Mouse (Mus musculus): ENCODE data around the gene Sec61b. TPM values are rescaled to one million over a fixed set of nuclear protein-coding genes. Genes with fewer than 3 reads are reported as not detected.

Gene Sec61b
- total and polyA plus RNA-seq, 2 experiments from 2014 or later: 228 to 262 TPM

- Histone ChIP-seq H3K9me3 (ENCODE audit: low read length) (0 out of 2 replicates have a peak, but pooled peaks cover 5% of the 10 kb centered on the region), H3K4me2 (ENCODE audit: low read depth, low read length, poor library complexity, severe bottlenecking) (no peak overlapping the region), H3K9ac (replicated peaks; ENCODE audit: low read length, poor library complexity, severe bottlenecking) (no peak overlapping the region), H3K27me3 (ENCODE audit: insufficient read depth, low read length) (no peaks in the 10 kb centered on the region), H3K27ac (ENCODE audit: low read depth, low read length) (no peak overlapping the region), H3K36me3 (ENCODE audit: insufficient read depth, low read length) (no peaks in the 10 kb centered on the region), H3K4me1 (ENCODE audit: insufficient read depth, low read length) (0 out of 2 replicates have a peak, but pooled peaks cover 3% of the 10 kb centered on the region), H3K4me3 (ENCODE audit: low read depth, low read length) (no peak overlapping the region)
- ATAC-seq (ENCODE audit: low FRiP score) (no peak), DNase-seq (ENCODE audit: low spot score) (no peak)
- no peak for TF ChIP-seq CTCF (IDR thresholded peaks at IDR 0.05)
- WGBS: 86% methylated on average over 7 of the region's 7 CpGs
Measured at GRCm38 (mm10) chr4:47432766-47433165, 41.7 kb upstream of the Sec61b start.

DNA sequence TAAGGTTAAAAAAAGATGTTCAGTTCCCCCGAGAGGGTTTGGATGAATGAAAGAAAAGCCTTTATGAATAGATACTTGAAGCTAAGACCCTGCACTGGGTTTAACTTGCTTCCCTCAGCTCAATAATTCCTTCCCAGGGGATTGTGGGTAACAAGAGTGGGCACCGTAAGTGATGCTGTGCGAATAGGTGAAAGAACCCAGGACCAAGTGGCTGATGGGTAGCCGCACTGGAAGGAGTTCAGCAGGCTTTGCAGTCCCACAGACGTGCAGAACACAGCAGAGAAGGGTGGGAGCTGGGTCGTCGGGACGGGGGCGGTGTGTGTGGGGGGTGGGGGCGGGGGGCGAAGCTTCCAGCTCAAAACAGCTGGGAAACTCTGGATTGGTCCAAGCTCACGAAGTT, 39.3 kb upstream of the Sec61b start:
- no peaks in the 10 kb centered on the region for H3K9me3 ChIP-seq (ENCODE audit: low read length)
- no peak overlapping the region for H3K4me3 ChIP-seq (ENCODE audit: low read depth, low read length)
- WGBS: 56% methylated on average over 12 of the region's 12 CpGs
- TF ChIP-seq CTCF (IDR thresholded peaks at IDR 0.05): no peak
- 0 out of 2 replicates have a peak, but pooled peaks cover 3% of the 10 kb centered on the region for H3K4me1 ChIP-seq (ENCODE audit: insufficient read depth, low read length)
- no peak overlapping the region for H3K4me2 ChIP-seq (ENCODE audit: low read depth, low read length, poor library complexity, severe bottlenecking)
- H3K36me3 ChIP-seq (ENCODE audit: insufficient read depth, low read length): no peaks in the 10 kb centered on the region
- DNase-seq (ENCODE audit: low spot score) (no peak), ATAC-seq (ENCODE audit: low FRiP score) (no peak)
- H3K9ac ChIP-seq (replicated peaks; ENCODE audit: low read length, poor library complexity, severe bottlenecking): no peak overlapping the region
- H3K27ac ChIP-seq (ENCODE audit: low read depth, low read length): no peak overlapping the region
- no peaks in the 10 kb centered on the region for H3K27me3 ChIP-seq (ENCODE audit: insufficient read depth, low read length)

DNA sequence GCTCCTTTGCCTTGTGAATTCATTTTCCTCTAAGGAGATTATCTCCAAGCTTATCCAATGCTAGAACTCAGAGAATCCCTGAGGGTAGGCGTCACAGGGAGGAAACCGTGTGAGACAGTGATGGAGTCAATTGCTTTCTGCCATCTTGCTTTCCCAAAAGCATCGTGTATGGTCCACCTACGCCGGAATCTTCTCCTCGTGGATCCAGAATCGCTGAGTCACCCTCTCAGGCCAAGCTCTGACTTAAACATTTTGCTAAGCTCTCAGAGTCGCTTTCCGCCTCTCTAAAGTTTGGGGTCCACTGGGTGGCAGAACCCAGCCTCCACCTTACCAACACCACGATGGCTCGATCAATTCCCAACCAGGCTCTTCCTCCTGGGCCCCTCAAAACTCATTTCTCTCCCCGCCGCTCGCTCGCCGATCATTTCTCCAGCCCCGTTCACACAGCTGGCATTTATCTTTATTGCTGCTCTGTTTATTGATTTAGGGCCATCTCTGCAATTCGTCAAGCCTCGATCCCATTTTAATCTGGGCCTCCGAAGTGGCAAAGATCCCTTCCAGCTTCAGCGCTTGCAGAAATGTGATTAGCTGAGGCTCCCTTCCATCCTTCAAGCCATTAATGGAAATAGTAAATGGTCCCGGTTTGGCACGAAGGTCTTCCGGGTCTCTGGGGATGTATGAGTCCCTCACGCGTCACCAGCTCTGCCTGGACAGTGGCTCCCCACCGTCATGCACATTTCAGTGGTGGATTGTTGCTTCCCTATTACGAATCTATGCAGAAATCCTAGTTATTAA, 38.7 kb upstream of the Sec61b start:
- Histone ChIP-seq H3K4me1 (ENCODE audit: insufficient read depth, low read length) (0 out of 2 replicates have a peak, but pooled peaks cover 3% of the 10 kb centered on the region), H3K36me3 (ENCODE audit: insufficient read depth, low read length) (no peaks in the 10 kb centered on the region), H3K27ac (ENCODE audit: low read depth, low read length) (no peak overlapping the region), H3K9ac (replicated peaks; ENCODE audit: low read length, poor library complexity, severe bottlenecking) (no peak overlapping the region), H3K27me3 (ENCODE audit: insufficient read depth, low read length) (no peaks in the 10 kb centered on the region), H3K9me3 (ENCODE audit: low read length) (no peaks in the 10 kb centered on the region), H3K4me2 (ENCODE audit: low read depth, low read length, poor library complexity, severe bottlenecking) (no peak overlapping the region), H3K4me3 (ENCODE audit: low read depth, low read length) (no peak overlapping the region)
- DNase-seq (ENCODE audit: low spot score) (no peak), ATAC-seq (ENCODE audit: low FRiP score) (no peak)
- TF ChIP-seq CTCF (IDR thresholded peaks at IDR 0.05): no peak
- 68% methylated on average over 28 of the region's 28 CpGs for WGBS

GRCm38 (mm10) chr4:47437365-47438340, 36.8 kb upstream of the Sec61b start:
- H3K9ac ChIP-seq (replicated peaks; ENCODE audit: low read length, poor library complexity, severe bottlenecking): peak overlapping the region; percentile 77
- H3K36me3 ChIP-seq (ENCODE audit: insufficient read depth, low read length): no peaks in the 10 kb centered on the region
- no peaks in the 10 kb centered on the region for H3K27me3 ChIP-seq (ENCODE audit: insufficient read depth, low read length)
- peak; percentile 95 for TF ChIP-seq CTCF (IDR thresholded peaks at IDR 0.05)
- no peaks in the 10 kb centered on the region for H3K9me3 ChIP-seq (ENCODE audit: low read length)
- ATAC-seq (ENCODE audit: low FRiP score): peak; percentile 87
- WGBS: 1% methylated on average over 33 of the region's 33 CpGs
- H3K4me2 ChIP-seq (ENCODE audit: low read depth, low read length, poor library complexity, severe bottlenecking): peak overlapping the region; percentile 92
- 0 out of 2 replicates have a peak, but pooled peaks cover 3% of the 10 kb centered on the region for H3K4me1 ChIP-seq (ENCODE audit: insufficient read depth, low read length)
- peak overlapping the region; percentile 44 for H3K4me3 ChIP-seq (ENCODE audit: low read depth, low read length)
- DNase-seq (ENCODE audit: low spot score): peak; percentile 97
- H3K27ac ChIP-seq (ENCODE audit: low read depth, low read length): peak overlapping the region; percentile 57

GRCm38 (mm10) chr4:47438956-47439355, 35.5 kb upstream of the Sec61b start:
- WGBS: 85% methylated on average over 6 of the region's 6 CpGs
- Histone ChIP-seq H3K4me2 (ENCODE audit: low read depth, low read length, poor library complexity, severe bottlenecking) (no peak overlapping the region), H3K27ac (ENCODE audit: low read depth, low read length) (no peak overlapping the region), H3K36me3 (ENCODE audit: insufficient read depth, low read length) (no peaks in the 10 kb centered on the region), H3K9ac (replicated peaks; ENCODE audit: low read length, poor library complexity, severe bottlenecking) (no peak overlapping the region), H3K4me3 (ENCODE audit: low read depth, low read length) (no peak overlapping the region), H3K4me1 (ENCODE audit: insufficient read depth, low read length) (0 out of 2 replicates have a peak, but pooled peaks cover 3% of the 10 kb centered on the region), H3K27me3 (ENCODE audit: insufficient read depth, low read length) (no peaks in the 10 kb centered on the region), H3K9me3 (ENCODE audit: low read length) (no peaks in the 10 kb centered on the region)
- no peak for TF ChIP-seq CTCF (IDR thresholded peaks at IDR 0.05)
- DNase-seq (ENCODE audit: low spot score) (no peak), ATAC-seq (ENCODE audit: low FRiP score) (no peak)
